Mouse (Mus musculus): Measurements from ENCODE around the gene Shd. TPM values are rescaled to one million over a fixed set of nuclear protein-coding genes. Genes with fewer than 3 reads are reported as not detected.
"Not testable (repeated sequence)": the region's sequence is repeated elsewhere in the genome, so short reads cannot be mapped to it uniquely, and the experiment has no call there.

Shd gene
- polyA plus RNA-seq (2011; ENCODE audit: insufficient read depth, insufficient read length, low replicate concordance, missing spikeins), result 1.6 TPM in 1 of 2 replicates, not detected in the other

DNA sequence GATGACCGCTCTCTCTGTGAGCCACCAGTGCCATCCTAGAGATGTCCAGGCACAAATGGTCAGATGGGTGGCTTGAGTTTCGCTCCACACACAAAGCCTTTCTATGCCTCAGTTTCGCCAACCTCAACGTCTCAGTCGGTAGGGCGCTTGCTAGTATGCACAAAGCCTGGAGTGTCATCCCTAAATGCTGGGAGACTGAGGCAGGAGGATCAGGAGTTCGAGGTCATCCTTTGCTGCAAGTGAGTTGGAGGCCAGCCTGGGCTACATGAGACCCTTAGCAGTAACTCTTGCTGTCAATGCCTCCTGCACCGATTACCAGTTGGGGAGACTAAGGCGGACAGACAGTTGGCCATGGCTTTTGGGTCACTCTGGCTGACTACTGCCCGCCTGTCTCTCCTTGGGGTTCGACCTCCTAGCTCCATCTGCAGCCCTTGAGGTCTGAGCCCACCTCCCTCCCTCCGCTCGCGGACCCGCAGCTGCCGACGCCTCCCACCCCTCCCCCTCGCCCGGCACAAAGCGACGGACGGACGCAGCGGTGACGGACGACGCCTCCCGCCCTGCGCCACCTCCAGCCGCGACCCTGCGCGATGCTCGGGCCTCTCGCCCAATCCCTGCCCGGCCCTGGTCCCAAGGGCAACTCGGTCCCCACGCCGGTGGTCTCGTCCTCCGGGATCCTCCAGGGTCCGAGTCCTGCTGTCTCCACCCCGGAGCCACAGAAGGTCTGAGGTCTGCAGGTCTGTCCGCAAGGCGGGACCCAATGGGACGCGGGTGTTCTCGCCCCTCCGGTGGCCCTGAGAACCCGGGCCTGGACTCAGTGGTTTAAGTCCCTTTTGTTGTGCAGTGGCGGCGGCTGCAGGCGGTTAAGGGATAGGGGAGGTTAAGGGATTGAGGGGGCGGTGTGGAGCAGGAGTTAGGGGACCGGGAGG, at the start of gene Shd:
TSS of gene Shd (plus strand) at position 502 of the 926 bp plus-strand sequence.
- H3K4me1 ChIP-seq (ENCODE audit: control insufficient read depth, insufficient read depth, low read length), result no peaks in the 10 kb centered on the region
- 12% methylated on average over 55 of the region's 55 CpGs for WGBS
- TF ChIP-seq POLR2A (IDR thresholded peaks at IDR 0.05; ENCODE audit: borderline replicate concordance, control insufficient read depth, low read depth, low read length), result no peak
- no peak for TF ChIP-seq CTCF (IDR thresholded peaks at IDR 0.05; ENCODE audit: control insufficient read depth, insufficient read depth, low read length)
- no peak within 1 kb of the TSS for H3K27ac ChIP-seq (ENCODE audit: control insufficient read depth, insufficient read depth, low read depth, low read length, poor library complexity)
- no peak within 1 kb of the TSS for H3K4me3 ChIP-seq (replicated peaks; ENCODE audit: control insufficient read depth, low read depth, low read length)

DNA sequence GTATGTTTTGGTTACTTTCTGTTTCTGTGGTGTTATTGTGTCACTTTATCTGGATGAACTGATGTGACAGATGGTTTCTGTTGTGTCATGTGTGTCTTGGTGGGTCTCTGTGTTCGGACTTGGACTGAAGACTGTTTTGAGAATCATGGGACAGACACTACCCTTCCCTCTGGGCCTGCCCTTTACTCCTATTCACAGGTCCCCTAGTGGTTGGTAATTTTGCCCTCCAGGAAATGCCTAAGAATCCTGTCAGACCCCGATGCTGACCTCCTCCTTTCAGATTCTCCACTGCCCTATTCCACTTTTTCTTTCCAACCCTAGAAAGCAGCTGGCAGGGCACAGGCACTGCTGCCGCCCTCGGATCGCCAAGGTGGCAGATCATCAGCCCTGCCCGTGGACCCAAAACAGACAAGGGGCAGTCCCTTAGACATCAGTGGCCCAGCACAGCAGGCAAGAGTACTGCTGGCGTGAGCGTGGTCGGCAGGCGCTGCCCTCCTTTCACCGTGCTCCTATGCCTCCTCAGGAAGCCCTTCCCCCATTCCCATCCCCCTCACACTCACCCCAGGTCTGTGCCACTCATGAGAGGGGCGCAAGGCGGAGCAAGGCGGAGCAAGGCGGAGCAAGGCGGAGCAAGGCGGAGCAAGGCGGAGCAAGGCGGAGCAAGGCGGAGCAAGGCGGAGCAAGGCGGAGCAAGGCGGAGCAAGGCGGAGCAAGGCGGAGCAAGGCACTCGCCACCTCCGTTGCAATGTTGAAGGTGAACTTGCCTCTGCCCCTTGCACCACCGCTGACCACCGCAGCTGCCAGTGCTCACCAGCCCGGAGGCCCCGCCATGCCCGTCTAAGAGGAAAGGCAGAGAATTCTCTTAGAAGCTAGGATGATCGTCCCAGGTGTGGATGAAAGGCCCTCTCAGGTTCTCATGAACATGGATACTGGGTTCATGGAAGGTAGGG, 38.4 kb upstream of the Shd start:
- Histone ChIP-seq H3K27ac (ENCODE audit: control insufficient read depth, insufficient read depth, low read depth, low read length, poor library complexity) (peak overlapping the region; percentile 87), H3K4me1 (ENCODE audit: control insufficient read depth, insufficient read depth, low read length) (no peaks in the 10 kb centered on the region; the same call in 1 of the 2 replicates), H3K4me3 (replicated peaks; ENCODE audit: control insufficient read depth, low read depth, low read length) (peak overlapping the region; percentile 100)
- TF ChIP-seq POLR2A (IDR thresholded peaks at IDR 0.05; ENCODE audit: borderline replicate concordance, control insufficient read depth, low read depth, low read length) (peak; percentile 39; the same call in 1 of the 2 replicates), CTCF (IDR thresholded peaks at IDR 0.05; ENCODE audit: control insufficient read depth, insufficient read depth, low read length) (no peak)
- WGBS, result 1% methylated on average over 33 of the region's 33 CpGs

DNA sequence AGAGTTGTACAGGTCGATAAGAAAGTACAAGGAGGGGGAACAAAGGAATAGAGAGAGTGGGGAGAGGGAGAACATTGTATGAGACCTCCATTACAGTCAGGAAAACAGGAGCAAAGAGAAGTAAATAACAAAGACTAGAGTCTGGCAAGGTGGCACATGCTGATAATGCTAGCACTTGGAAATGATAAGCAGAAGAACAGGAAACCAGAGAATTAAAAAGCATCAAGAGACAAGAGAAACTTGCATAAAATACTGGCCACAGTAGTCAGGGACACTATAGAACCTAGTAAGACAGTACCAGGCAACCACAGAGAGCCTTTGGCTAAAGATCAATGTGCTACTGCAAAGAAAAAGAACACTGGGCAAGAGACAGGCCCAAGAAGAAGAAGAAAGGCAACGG, 37.6 kb upstream of the Shd start:
- 27% methylated on average over 2 of the region's 2 CpGs for WGBS
- TF ChIP-seq POLR2A (IDR thresholded peaks at IDR 0.05; ENCODE audit: borderline replicate concordance, control insufficient read depth, low read depth, low read length) (no peak), CTCF (IDR thresholded peaks at IDR 0.05; ENCODE audit: control insufficient read depth, insufficient read depth, low read length) (no peak)

DNA sequence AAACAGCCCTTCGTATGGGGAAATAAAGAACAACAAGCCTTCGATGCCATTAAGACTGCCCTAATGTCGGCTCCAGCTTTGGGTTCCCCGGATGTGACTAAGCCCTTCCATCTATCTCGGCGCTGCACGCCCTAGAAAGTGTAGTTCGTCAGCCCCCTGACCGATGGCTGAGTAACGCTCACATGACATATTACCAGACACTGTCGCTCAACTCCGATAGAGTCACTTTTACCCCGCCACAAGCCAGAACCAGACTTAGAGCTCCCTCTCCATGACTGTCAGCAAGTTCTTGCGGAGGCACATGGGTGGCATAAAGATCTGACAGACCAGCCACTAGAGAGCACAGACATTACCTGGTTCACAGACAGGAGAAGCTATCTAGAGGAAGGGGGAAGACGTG, 37.1 kb upstream of the Shd start:
- Histone ChIP-seq H3K4me3 (replicated peaks; ENCODE audit: control insufficient read depth, low read depth, low read length) (no peak overlapping the region), H3K27ac (ENCODE audit: control insufficient read depth, insufficient read depth, low read depth, low read length, poor library complexity) (no peak overlapping the region)

More for the DNA sequence above, 37.6 kb upstream of the Shd start:
- Histone ChIP-seq H3K27ac (ENCODE audit: control insufficient read depth, insufficient read depth, low read depth, low read length, poor library complexity) (no peak overlapping the region; the same call in 1 of the 2 replicates), H3K4me3 (replicated peaks; ENCODE audit: control insufficient read depth, low read depth, low read length) (no peak overlapping the region), H3K4me1 (ENCODE audit: control insufficient read depth, insufficient read depth, low read length) (no peaks in the 10 kb centered on the region; the same call in 1 of the 2 replicates)

DNA sequence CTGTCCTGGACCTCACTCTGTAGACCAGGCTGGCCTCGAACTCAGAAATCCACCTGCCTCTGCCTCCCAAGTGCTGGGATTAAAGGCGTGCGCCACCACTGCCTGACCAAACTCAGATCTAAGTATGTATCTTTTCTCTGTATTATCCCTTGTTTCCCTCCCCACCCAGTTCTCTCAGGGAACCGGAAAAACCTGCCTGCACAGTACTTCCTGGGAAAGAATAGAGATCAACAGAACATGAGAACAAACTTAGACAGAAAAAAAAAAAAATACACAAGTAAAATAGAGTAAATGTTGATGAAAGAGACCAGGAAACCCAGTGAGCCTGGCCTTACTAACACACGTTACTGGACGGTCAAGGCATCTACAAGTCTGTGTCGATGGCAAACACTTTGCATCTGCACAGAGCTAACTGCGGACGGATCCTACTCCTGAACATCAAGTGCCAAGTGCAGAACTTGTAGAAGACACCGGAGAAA, 25.8 kb upstream of the Shd start:
- H3K4me1 ChIP-seq (ENCODE audit: control insufficient read depth, insufficient read depth, low read length), result not testable (repeated sequence)
- H3K27ac ChIP-seq (ENCODE audit: control insufficient read depth, insufficient read depth, low read depth, low read length, poor library complexity), result peak overlapping the region; percentile 96
- H3K4me3 ChIP-seq (replicated peaks; ENCODE audit: control insufficient read depth, low read depth, low read length), result peak overlapping the region; percentile 57
- WGBS, result 27% methylated on average over 10 of the region's 10 CpGs

More for the DNA sequence above, 37.1 kb upstream of the Shd start:
- no peak for TF ChIP-seq CTCF (IDR thresholded peaks at IDR 0.05; ENCODE audit: control insufficient read depth, insufficient read depth, low read length)
- TF ChIP-seq POLR2A (IDR thresholded peaks at IDR 0.05; ENCODE audit: borderline replicate concordance, control insufficient read depth, low read depth, low read length), result no peak
- 91% methylated on average over 15 of the region's 15 CpGs for WGBS
- H3K4me1 ChIP-seq (ENCODE audit: control insufficient read depth, insufficient read depth, low read length), result no peaks in the 10 kb centered on the region; the same call in 1 of the 2 replicates

DNA sequence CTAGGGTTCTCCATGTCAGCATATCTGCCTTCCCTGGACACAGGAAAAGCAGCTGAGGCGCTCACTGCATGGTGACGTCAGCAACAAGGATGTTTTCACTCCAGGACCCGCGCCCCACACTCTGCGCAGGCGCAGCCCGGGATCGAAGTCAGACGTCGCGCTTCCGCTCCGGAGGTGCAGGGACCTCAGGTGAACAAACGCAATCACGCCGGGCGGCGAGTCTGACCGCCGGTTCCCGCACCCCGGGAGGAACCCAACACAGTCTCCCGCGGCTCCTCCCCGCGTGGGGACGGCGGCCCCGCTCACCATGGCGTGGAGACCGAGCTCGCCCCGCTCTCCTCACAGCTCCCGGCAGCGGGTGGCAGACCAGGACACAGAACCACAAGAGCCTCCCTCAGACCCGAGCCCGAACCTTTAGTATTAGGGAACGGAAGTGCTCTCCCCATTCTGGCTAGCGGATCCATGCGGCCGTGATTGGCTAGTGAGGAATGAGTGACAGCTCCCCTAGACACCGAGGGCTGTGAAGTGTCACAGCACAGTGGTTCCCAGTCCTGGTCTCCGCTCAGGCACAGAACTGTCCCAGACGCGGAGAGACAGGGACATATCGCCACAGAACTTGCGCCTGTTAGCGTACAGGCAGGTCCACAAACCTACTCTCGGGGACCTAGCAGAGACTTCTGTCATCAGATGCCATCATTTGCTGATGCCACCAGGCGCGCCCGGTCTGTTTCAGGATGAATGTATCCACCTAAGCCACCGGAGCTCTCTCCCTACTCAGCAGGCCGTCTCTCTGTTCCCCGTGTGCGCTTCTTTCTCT, 25.2 kb upstream of the Shd start:
- Histone ChIP-seq H3K27ac (ENCODE audit: control insufficient read depth, insufficient read depth, low read depth, low read length, poor library complexity) (peak overlapping the region; percentile 96), H3K4me3 (replicated peaks; ENCODE audit: control insufficient read depth, low read depth, low read length) (peak overlapping the region; percentile 73)
- peak; percentile 52; the same call in 1 of the 2 replicates for TF ChIP-seq POLR2A (IDR thresholded peaks at IDR 0.05; ENCODE audit: borderline replicate concordance, control insufficient read depth, low read depth, low read length)
- H3K4me1 ChIP-seq (ENCODE audit: control insufficient read depth, insufficient read depth, low read length), result not testable (repeated sequence)
- WGBS, result under 1% methylated on average over 56 of the region's 56 CpGs

DNA sequence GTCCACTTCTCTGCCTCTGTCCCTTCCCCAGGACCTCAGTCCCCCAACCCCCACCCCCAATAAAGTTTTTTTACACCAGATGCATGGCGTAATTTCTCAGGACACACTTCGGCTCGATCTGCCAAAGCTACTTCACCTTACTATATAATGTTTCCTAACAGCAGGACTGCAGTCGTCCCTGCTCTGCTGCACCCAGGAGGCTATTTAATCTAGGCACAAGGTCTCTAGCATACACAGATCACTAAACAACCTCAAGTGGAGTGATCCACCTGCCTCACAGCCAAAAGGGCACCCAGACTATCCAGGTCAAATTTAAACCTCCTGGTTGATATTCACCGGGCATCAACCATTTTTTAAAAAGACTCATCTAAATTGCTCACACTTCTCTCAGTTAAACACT, 24.6 kb upstream of the Shd start:
- H3K4me1 ChIP-seq (ENCODE audit: control insufficient read depth, insufficient read depth, low read length), result no peaks in the 10 kb centered on the region; the same call in 1 of the 2 replicates
- 23% methylated on average over 5 of the region's 5 CpGs for WGBS
- TF ChIP-seq POLR2A (IDR thresholded peaks at IDR 0.05; ENCODE audit: borderline replicate concordance, control insufficient read depth, low read depth, low read length), result no peak
- TF ChIP-seq CTCF (IDR thresholded peaks at IDR 0.05; ENCODE audit: control insufficient read depth, insufficient read depth, low read length), result no peak
- H3K4me3 ChIP-seq (replicated peaks; ENCODE audit: control insufficient read depth, low read depth, low read length), result peak overlapping the region; percentile 73
- H3K27ac ChIP-seq (ENCODE audit: control insufficient read depth, insufficient read depth, low read depth, low read length, poor library complexity), result peak overlapping the region; percentile 96
